Mouse (Mus musculus) left cerebral cortex, postnatal 14 days (tissue): ENCODE results near the gene Frat1. TPM values are rescaled to one million over a fixed set of nuclear protein-coding genes. Genes with fewer than 3 reads are reported as not detected.
A peak's percentile ranks its signal among the peaks of the same experiment; 100 is the strongest.
"Not testable (repeated sequence)": the region's sequence is repeated elsewhere in the genome, so short reads cannot be mapped to it uniquely, and the experiment has no call there.

Experiments used
- DNase-seq, 2 experiments: peaks; one replicate each; pipeline ENCODE4 v3.0.0; 2021 to 2022; ENCODE audit warnings: low spot score in 2 of 2, mixed read lengths in 1 of 2
- intact Hi-C: fragments of 180-260 bp; cut with DNase I; formaldehyde crosslinking; loops from one replicate; pipeline ENCODE4 v1.15.1; 2025
- total RNA-seq, 2 experiments: library from RNA; stranded (reverse); gene quantifications; 2 replicates each; pipeline ENCODE4 v1.2.3; 2021

Frat1 gene
- total RNA-seq, 2 experiments from 2014 or later, result 11.2 to 14.7 TPM

GRCm38 (mm10) chr19:41866707-41867106 is 36.9 kb downstream of the Frat1 start:
- no peak for DNase-seq
- intact Hi-C loops, result no loop called here

- peak; percentile 16 to 36 for DNase-seq
- intact Hi-C loops, result no loop called here
Observed at GRCm38 (mm10) chr19:41869296-41869695, 39.5 kb downstream of the Frat1 start.

- DNase-seq, intact Hi-C loops: not testable (repeated sequence)
Observed at GRCm38 (mm10) chr19:41869946-41870345, 40.2 kb downstream of the Frat1 start.

GRCm38 (mm10) chr19:41872285-41872684 is 42.5 kb downstream of the Frat1 start:
- peak; percentile 29 to 50 for DNase-seq
- intact Hi-C loops, result no loop called here

- no peak for DNase-seq
- intact Hi-C loops, result no loop called here
Observed at GRCm38 (mm10) chr19:41874356-41874755, 44.6 kb downstream of the Frat1 start.

GRCm38 (mm10) chr19:41881842-41882241 is 52.1 kb downstream of the Frat1 start:
- DNase-seq, result no peak
- intact Hi-C loops, result no loop called here

Other genes with a start within 250 kb of the Frat1 start
- gene Gm340, start 247.6 kb upstream of the Frat1 start, total RNA-seq, result 10 to 100 TPM in 1 of 2 experiments, 1 to 10 TPM in 1; 9.6 to 11.4 TPM
- 10 to 100 TPM; 40.9 to 55.5 TPM for gene Slit1, start 86.3 kb upstream of the Frat1 start, total RNA-seq
- gene Arhgap19, start 27.9 kb upstream of the Frat1 start, total RNA-seq, result 1 to 10 TPM; 3.0 TPM
- 10 to 100 TPM; 10.5 to 10.6 TPM for gene Frat2, start 18.2 kb downstream of the Frat1 start, total RNA-seq
- gene Rrp12, start 66.2 kb downstream of the Frat1 start, total RNA-seq, result 10 to 100 TPM; 39.2 to 42.1 TPM
- 100 to 1,000 TPM; 601 to 606 TPM for gene Pgam1, start 82.0 kb downstream of the Frat1 start, total RNA-seq
- 10 to 100 TPM; 21.9 to 27.2 TPM for gene Exosc1, start 103.5 kb downstream of the Frat1 start, total RNA-seq
- gene Zdhhc16, start 103.5 kb downstream of the Frat1 start, total RNA-seq, result 10 to 100 TPM; 54.9 to 60.4 TPM
- 10 to 100 TPM; 26.7 to 35.6 TPM for gene Mms19, start 151.2 kb downstream of the Frat1 start, total RNA-seq
- 10 to 100 TPM; 11.2 to 12.8 TPM for gene Ubtd1, start 151.8 kb downstream of the Frat1 start, total RNA-seq
- gene Ankrd2, start 206.0 kb downstream of the Frat1 start, total RNA-seq, result under 1 TPM in 1 of 2 experiments, not detected in 1; 0.32 TPM
- gene Hoga1, start 215.6 kb downstream of the Frat1 start, total RNA-seq, result 1 to 10 TPM; 4.2 to 5.6 TPM
- gene 4933411K16Rik, start 222.3 kb downstream of the Frat1 start, total RNA-seq, result under 1 TPM; 0.57 to 0.68 TPM